Mouse (Mus musculus) spleen, adult 2 months (tissue): ENCODE results near the gene Dnah8. TPM values are rescaled to one million over a fixed set of nuclear protein-coding genes. Genes with fewer than 3 reads are reported as not detected.

Experiments
- DNase-seq, 2 experiments: peaks; one replicate each; pipeline versions ENCODE4 v3.0.0 to v3.0.0-alpha.2; 2012 to 2021; ENCODE audit warnings: low spot score in 2 of 2, low read depth in 1 of 2
- H3K27ac ChIP-seq: fragments of 200-500 bp; 2 replicates; pipeline ENCODE4 v1.5.1; 2012; ENCODE audit warnings: low read length, inconsistent platforms; ENCODE audit not compliant: insufficient read depth
- H3K27me3 ChIP-seq: fragments of 200-500 bp; 2 replicates; pipeline ENCODE4 v1.6.1; 2012; ENCODE audit warnings: mild to moderate bottlenecking, moderate library complexity, low read length, inconsistent platforms; ENCODE audit not compliant: control insufficient read depth, insufficient read depth
- H3K36me3 ChIP-seq: fragments of 200-500 bp; 2 replicates; pipeline ENCODE4 v1.6.1; 2012; ENCODE audit warnings: mild to moderate bottlenecking, low read length, inconsistent platforms; ENCODE audit not compliant: control insufficient read depth, insufficient read depth
- H3K4me1 ChIP-seq: fragments of 200-500 bp; 2 replicates; pipeline ENCODE4 v1.6.1; 2011; ENCODE audit warnings: inconsistent platforms; ENCODE audit not compliant: control insufficient read depth, insufficient read depth, insufficient read length
- H3K4me3 ChIP-seq: fragments of 200-500 bp; 2 replicates; pipeline ENCODE4 v1.5.1; 2011; ENCODE audit warnings: mild to moderate bottlenecking, inconsistent platforms; ENCODE audit not compliant: insufficient read depth, insufficient read length; ENCODE audit errors: extremely low read depth
- CTCF ChIP-seq: fragments of 200-500 bp; IDR thresholded peaks from 2 replicates; pipeline ENCODE4 v1.5.1; 2011; ENCODE audit warnings: mild to moderate bottlenecking, inconsistent platforms; ENCODE audit not compliant: insufficient read depth, insufficient read length, insufficient replicate concordance; ENCODE audit errors: extremely low read depth
- POLR2A ChIP-seq: fragments of 200-500 bp; IDR thresholded peaks from 2 replicates; pipeline ENCODE4 v1.6.1; 2011; ENCODE audit warnings: low read depth, low read length, inconsistent platforms
- WGBS: fragments of 180-500 bp; shearing (Covaris S2); methylation state at CpG from one replicate; pipeline ENCODE4 v1.1.7; 2018; 5-methylcytosine and 5-hydroxymethylcytosine counted together
- polyA plus RNA-seq: library from polyadenylated mRNA; depleted of rRNA; stranded (reverse); fragments of >200 nt; gene quantifications from 2 replicates; pipeline ENCODE4 v1.2.3, GENCODE M21; 2012

Gene Dnah8
- polyA plus RNA-seq, 1 experiment = 10.2 TPM

DNA sequence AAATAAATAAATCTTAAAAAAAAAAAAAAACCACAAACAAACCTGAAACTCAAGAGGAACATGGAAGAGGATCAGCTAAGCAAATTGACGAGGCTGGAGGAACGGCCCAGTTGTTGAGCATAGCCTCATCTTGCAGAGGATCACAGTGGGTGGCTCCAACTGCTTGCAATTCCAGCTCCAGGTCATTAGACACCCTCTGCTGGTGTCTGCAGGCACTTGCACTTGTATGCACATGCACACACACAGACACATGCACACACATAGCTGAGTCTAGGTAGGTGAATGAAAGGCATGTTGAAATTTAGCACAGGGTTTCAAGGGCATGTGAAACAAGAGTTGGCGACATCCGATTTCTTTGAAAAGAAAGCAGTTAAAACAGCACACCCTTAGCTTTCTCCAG, 55.5 kb downstream of the Dnah8 start:
- no peaks in the 10 kb centered on the region for H3K36me3 ChIP-seq
- TF ChIP-seq CTCF (no peak), POLR2A (no peak)
- no peaks in the 10 kb centered on the region for H3K4me1 ChIP-seq
- H3K27me3 ChIP-seq = no peaks in the 10 kb centered on the region
- 94% methylated on average over 4 of the region's 4 CpGs for whole genome bisulfite sequencing
- no peak for DNase-seq
- no peak overlapping the region for H3K4me3 ChIP-seq
- no peak overlapping the region for H3K27ac ChIP-seq

DNA sequence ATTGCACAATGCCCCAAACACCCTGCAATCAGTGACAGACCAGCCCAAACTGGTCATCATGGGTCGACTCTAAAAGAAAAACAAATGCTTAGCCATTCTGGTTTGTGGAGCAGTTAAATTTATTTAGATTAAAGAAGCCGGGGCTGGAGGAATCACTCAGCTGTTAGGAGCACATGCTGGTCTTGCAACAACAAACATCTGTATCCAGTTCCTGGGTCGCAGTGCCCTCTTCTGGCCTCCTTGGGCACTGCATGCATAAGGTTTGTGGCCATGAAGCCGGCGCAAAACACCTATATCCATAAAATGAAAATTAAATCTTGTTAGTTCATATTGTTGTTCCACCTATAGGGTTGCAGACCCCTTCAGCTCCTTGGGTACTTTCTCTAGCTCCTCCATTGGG, 57.5 kb downstream of the Dnah8 start:
- Histone ChIP-seq H3K4me1 (no peaks in the 10 kb centered on the region), H3K27ac (no peak overlapping the region), H3K36me3 (no peaks in the 10 kb centered on the region), H3K4me3 (no peak overlapping the region), H3K27me3 (no peaks in the 10 kb centered on the region)
- WGBS = 44% methylated on average over 5 of the region's 5 CpGs
- DNase-seq = peak; percentile 8 to 53
- TF ChIP-seq POLR2A (no peak), CTCF (peak; percentile 80; the same call in 1 of the 2 replicates)

DNA sequence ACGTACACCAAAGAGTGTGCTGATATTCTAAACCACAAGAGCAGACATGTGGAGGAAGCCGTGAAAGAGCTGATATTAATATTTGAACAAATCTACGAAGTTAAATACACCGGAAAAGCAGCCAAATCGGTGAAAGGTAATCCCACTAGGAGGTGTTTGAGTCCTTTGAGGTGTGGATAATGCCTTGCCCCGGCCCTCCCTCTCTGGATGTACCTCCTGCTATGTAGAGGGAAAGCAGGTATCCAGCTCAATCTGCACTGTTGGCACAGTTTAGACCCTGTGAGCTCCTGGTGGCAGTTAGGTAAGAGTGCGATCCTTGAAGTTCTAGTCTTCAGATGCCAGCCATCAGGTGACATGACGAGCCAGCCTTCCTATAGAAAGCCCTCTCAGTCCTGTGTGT, 66.0 kb downstream of the Dnah8 start:
- no peak for TF ChIP-seq POLR2A
- TF ChIP-seq CTCF = no peak
- 94% methylated on average over 8 of the region's 8 CpGs for WGBS
- no peak for DNase-seq
- H3K4me3 ChIP-seq = no peak overlapping the region
- H3K4me1 ChIP-seq = no peaks in the 10 kb centered on the region
- H3K27ac ChIP-seq = no peak overlapping the region
- H3K36me3 ChIP-seq = no peaks in the 10 kb centered on the region; the same call in 1 of the 2 replicates
- no peaks in the 10 kb centered on the region for H3K27me3 ChIP-seq

GRCm38 (mm10) chr17:30691481-30691880, 67.3 kb downstream of the Dnah8 start:
- H3K4me1 ChIP-seq = no peaks in the 10 kb centered on the region
- H3K27ac ChIP-seq = no peak overlapping the region
- no peak for TF ChIP-seq POLR2A
- TF ChIP-seq CTCF = no peak
- DNase-seq = no peak
- 78% methylated on average over 2 of the region's 2 CpGs for WGBS
- no peaks in the 10 kb centered on the region; the same call in 1 of the 2 replicates for H3K36me3 ChIP-seq
- no peak overlapping the region for H3K4me3 ChIP-seq
- no peaks in the 10 kb centered on the region for H3K27me3 ChIP-seq

GRCm38 (mm10) chr17:30694281-30694680, 70.1 kb downstream of the Dnah8 start:
- WGBS = 93% methylated on average over 9 of the region's 9 CpGs
- no peak overlapping the region for H3K4me3 ChIP-seq
- H3K4me1 ChIP-seq = no peaks in the 10 kb centered on the region
- H3K36me3 ChIP-seq = no peaks in the 10 kb centered on the region; the same call in none of the 2 replicates
- H3K27me3 ChIP-seq = no peaks in the 10 kb centered on the region
- H3K27ac ChIP-seq = no peak overlapping the region
- TF ChIP-seq CTCF (no peak), POLR2A (no peak)
- no peak for DNase-seq

- DNase-seq = no peak
- Histone ChIP-seq H3K27me3 (no peaks in the 10 kb centered on the region), H3K4me3 (no peak overlapping the region), H3K36me3 (peaks cover 4% of the 10 kb centered on the region), H3K27ac (no peak overlapping the region), H3K4me1 (no peaks in the 10 kb centered on the region)
- TF ChIP-seq POLR2A (no peak), CTCF (peak; percentile 16; the same call in 1 of the 2 replicates)
- WGBS = 81% methylated on average over 3 of the region's 3 CpGs
Measured at GRCm38 (mm10) chr17:30714732-30715131, 90.6 kb downstream of the Dnah8 start.

- H3K27me3 ChIP-seq = no peaks in the 10 kb centered on the region
- peaks cover 4% of the 10 kb centered on the region for H3K36me3 ChIP-seq
- no peak overlapping the region for H3K27ac ChIP-seq
- 97% methylated on average over 7 of the region's 7 CpGs for WGBS
- H3K4me3 ChIP-seq = no peak overlapping the region
- TF ChIP-seq CTCF (no peak), POLR2A (no peak)
- H3K4me1 ChIP-seq = no peaks in the 10 kb centered on the region
- DNase-seq = no peak
Measured at GRCm38 (mm10) chr17:30718197-30718596, 94.0 kb downstream of the Dnah8 start.

DNA sequence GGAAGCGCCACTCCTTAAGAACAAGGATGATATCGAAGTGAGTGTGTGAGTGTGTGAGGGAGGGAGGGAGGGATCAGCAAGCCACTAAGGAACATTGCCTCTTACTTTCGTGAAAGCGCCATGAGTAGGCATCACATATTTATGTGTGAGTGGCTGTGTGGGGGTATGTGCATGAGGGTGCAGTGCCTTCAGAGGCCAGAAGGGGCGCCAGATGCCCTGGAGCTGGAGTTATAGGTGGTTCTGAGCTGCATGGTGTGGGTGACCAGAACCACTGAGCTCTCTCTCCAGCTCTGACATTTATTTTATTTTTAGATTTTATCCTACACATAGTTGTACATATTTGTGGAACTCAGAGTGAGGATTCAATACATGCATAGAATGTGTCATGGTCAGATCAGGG, 94.9 kb downstream of the Dnah8 start:
- no peaks in the 10 kb centered on the region for H3K4me1 ChIP-seq
- H3K27me3 ChIP-seq = no peaks in the 10 kb centered on the region
- 89% methylated on average over 5 of the region's 5 CpGs for WGBS
- no peak overlapping the region for H3K27ac ChIP-seq
- peaks cover 4% of the 10 kb centered on the region for H3K36me3 ChIP-seq
- no peak for TF ChIP-seq POLR2A
- no peak for TF ChIP-seq CTCF
- no peak for DNase-seq
- no peak overlapping the region for H3K4me3 ChIP-seq
